In genomic region chr15:11392903-11393302, GRCm38 (mm10) we compare ENCODE assay signal across 31 mouse cellular contexts.
"Had no signal": no experiment of that assay in that cellular context is flagged by ENCODE, and none has a peak within 500 bp of the region (broad histone marks: within the 10 kb centered on the region; RNA-seq: fewer than 3 reads in every experiment).

No protein-coding gene starts in this region.

- H3K27me3 ChIP-seq: limb, embryonic 12.5 days; limb, embryonic 13.5 days; limb, embryonic 15.5 days; liver, embryonic 12.5 days; liver, embryonic 13.5 days; liver, embryonic 15.5 days; lung, embryonic 15.5 days; megakaryocyte, embryonic 14.5 days; midbrain, embryonic 12.5 days; midbrain, embryonic 13.5 days; midbrain, embryonic 15.5 days; neural tube, embryonic 12.5 days had no signal

- H3K4me2 ChIP-seq: limb, embryonic 12.5 days; limb, embryonic 13.5 days; limb, embryonic 15.5 days; liver, embryonic 11.5 days; liver, embryonic 12.5 days; liver, embryonic 13.5 days; liver, embryonic 15.5 days; lung, embryonic 14.5 days; lung, embryonic 15.5 days; midbrain, embryonic 11.5 days; midbrain, embryonic 12.5 days; midbrain, embryonic 13.5 days; midbrain, embryonic 15.5 days; neural tube, embryonic 12.5 days had no signal

- DNase-seq: left cerebral cortex, postnatal 4 days; liver; liver, embryonic 13.5 days; liver, postnatal 0 days; lung, adult 18-20 months; lung, adult 2 months; lung, embryonic 14.5 days; lung, postnatal 10 days; lung, postnatal 14 days; lung, postnatal 36 days; lung, postnatal 4 days; midbrain, embryonic 14.5 days had no signal

- H3K4me1 ChIP-seq: limb, embryonic 10.5 days had no signal

- H3K27ac ChIP-seq: limb, embryonic 10.5 days; limb, embryonic 12.5 days; limb, embryonic 13.5 days; limb, embryonic 15.5 days; liver, embryonic 12.5 days; liver, embryonic 13.5 days; liver, embryonic 14.5 days; liver, embryonic 15.5 days; lung, embryonic 15.5 days; macrophage; midbrain, embryonic 10.5 days; midbrain, embryonic 12.5 days; midbrain, embryonic 13.5 days; midbrain, embryonic 15.5 days; neural tube, embryonic 12.5 days had no signal

- H3K9me3 ChIP-seq: limb, embryonic 10.5 days; limb, embryonic 12.5 days; limb, embryonic 13.5 days; limb, embryonic 15.5 days; liver, embryonic 12.5 days; liver, embryonic 13.5 days; liver, embryonic 15.5 days; lung, embryonic 15.5 days; megakaryocyte, embryonic 14.5 days; midbrain, embryonic 10.5 days; midbrain, embryonic 12.5 days; midbrain, embryonic 13.5 days; midbrain, embryonic 15.5 days; neural tube, embryonic 12.5 days had no signal

- H3K4me3 ChIP-seq: limb, embryonic 10.5 days; limb, embryonic 12.5 days; limb, embryonic 13.5 days; limb, embryonic 15.5 days; liver, embryonic 12.5 days; liver, embryonic 13.5 days; liver, embryonic 15.5 days; lung, embryonic 15.5 days; megakaryocyte, embryonic 14.5 days; midbrain, embryonic 10.5 days; midbrain, embryonic 12.5 days; midbrain, embryonic 13.5 days; midbrain, embryonic 15.5 days; neural tube, embryonic 12.5 days had no signal

- H3K9ac ChIP-seq: limb, embryonic 12.5 days; limb, embryonic 13.5 days; limb, embryonic 15.5 days; liver, embryonic 12.5 days; liver, embryonic 13.5 days; liver, embryonic 14.5 days; liver, embryonic 15.5 days; liver, postnatal 0 days; lung, embryonic 14.5 days; lung, embryonic 15.5 days; midbrain, embryonic 12.5 days; midbrain, embryonic 13.5 days; midbrain, embryonic 15.5 days; neural tube, embryonic 12.5 days had no signal

- ATAC-seq: liver, embryonic 12.5 days; liver, postnatal 0 days; lung, postnatal 0 days; midbrain, embryonic 13.5 days; midbrain, embryonic 15.5 days; midbrain, embryonic 16.5 days had no signal
